Mouse (Mus musculus): ENCODE measurements around the gene Cdsn.

Cdsn gene

GRCm38 (mm10) chr17:35551881-35552414, at the start of gene Cdsn:
Gene Cdsn, plus strand, starts transcription at chr17:35552128.
- POLR2A ChIA-PET: interaction anchor here in 2 of 4 experiments (1.3 to 2.0 kb wide), 3 partner anchors 19 to 64 kb away, joined by 3 to 4 read pairs (median 3); partner anchors contain the start of gene Psors1c2 (in 1 of the 2)
- CTCF ChIA-PET: interaction anchor here in 2 of 4 experiments (0.5 to 4.6 kb wide), 7 partner anchors 9 to 1171 kb away, joined by 3 to 28 read pairs (median 3); no protein-coding TSS in a partner anchor

- CTCF ChIA-PET: interaction anchor here (0.6 to 6.3 kb wide), 19 partner anchors 11 to 271 kb away, joined by 3 to 52 read pairs (median 5); no protein-coding TSS in a partner anchor
- POLR2A ChIA-PET: interaction anchor here in 3 of 4 experiments (0.6 to 24.5 kb wide), 39 partner anchors 7 to 428 kb away, joined by 3 to 630 read pairs (median 4); partner anchors contain the start of genes Cchcr1 (in 3 of the 3), Tcf19 (in 3 of the 3), Ddx39b (in 1 of the 3) and H2-Q10 (in 1 of the 3)
Measured at GRCm38 (mm10) chr17:35502226-35502625, 49.7 kb upstream of the Cdsn start.

GRCm38 (mm10) chr17:35502762-35503161, 49.2 kb upstream of the Cdsn start:
- POLR2A ChIA-PET: interaction anchor here in 3 of 4 experiments (0.6 to 24.5 kb wide), 35 partner anchors 7 to 760 kb away, joined by 3 to 630 read pairs (median 5); partner anchors contain the start of genes Cchcr1 (in 3 of the 3), Tcf19 (in 3 of the 3), Ddx39b (in 1 of the 3) and H2-Q10 (in 1 of the 3)
- CTCF ChIA-PET: interaction anchor here in 3 of 4 experiments (0.6 to 6.3 kb wide), 15 partner anchors 10 to 271 kb away, joined by 3 to 52 read pairs (median 5); no protein-coding TSS in a partner anchor

- ChIA-PET POLR2A (interaction anchor here (0.5 to 24.5 kb wide), 34 partner anchors 5 to 1548 kb away, joined by 3 to 630 read pairs (median 5); partner anchors contain the start of genes Cchcr1 (in 2 of the 4), Ier3 (in 2 of the 4), Tcf19 (in 2 of the 4) and Pou5f1 (in 1 of the 4)), CTCF (interaction anchor here in 2 of 4 experiments (0.6 to 6.3 kb wide), 14 partner anchors 7 to 370 kb away, joined by 3 to 52 read pairs (median 4); partner anchors contain the start of genes Cchcr1 (in 1 of the 2) and Tcf19 (in 1 of the 2))
Measured at GRCm38 (mm10) chr17:35503849-35504248, 48.1 kb upstream of the Cdsn start.

- CTCF ChIA-PET: interaction anchor here in 3 of 4 experiments (0.6 to 6.3 kb wide), 18 partner anchors 8 to 483 kb away, joined by 3 to 52 read pairs (median 4); partner anchors contain the start of genes Cchcr1 (in 1 of the 3) and Tcf19 (in 1 of the 3)
- POLR2A ChIA-PET: interaction anchor here (0.5 to 24.5 kb wide), 39 partner anchors 4 to 1549 kb away, joined by 3 to 630 read pairs (median 5); partner anchors contain the start of genes Cchcr1 (in 2 of the 4), Ier3 (in 2 of the 4), Tcf19 (in 2 of the 4) and Pou5f1 (in 1 of the 4)
Measured at GRCm38 (mm10) chr17:35504628-35505481, 47.1 kb upstream of the Cdsn start.

GRCm38 (mm10) chr17:35505776-35506175, 46.2 kb upstream of the Cdsn start, which contains the start of gene Pou5f1:
Gene Pou5f1, plus strand, starts transcription at chr17:35506018.
- CTCF ChIA-PET: interaction anchor here in 3 of 4 experiments (0.6 to 4.4 kb wide), 11 partner anchors 11 to 484 kb away, joined by 3 to 25 read pairs (median 3); partner anchors contain the start of genes Cchcr1 (in 1 of the 3) and Tcf19 (in 1 of the 3)
- POLR2A ChIA-PET: interaction anchor here (0.5 to 24.5 kb wide), 19 partner anchors 4 to 555 kb away, joined by 3 to 630 read pairs (median 9); partner anchors contain the start of genes Cchcr1 (in 2 of the 4), Tcf19 (in 2 of the 4), Ier3 (in 1 of the 4) and Ly6g6e (in 1 of the 4)

- POLR2A ChIA-PET: interaction anchor here in 3 of 4 experiments (0.7 to 24.5 kb wide), 13 partner anchors 2 to 37 kb away, joined by 3 to 630 read pairs (median 4); partner anchors contain the start of genes Cchcr1 (in 2 of the 3), Tcf19 (in 2 of the 3) and Pou5f1 (in 1 of the 3)
- CTCF ChIA-PET: interaction anchor here in 2 of 4 experiments (0.5 to 3.7 kb wide), 8 partner anchors 9 to 87 kb away, joined by 3 to 46 read pairs (median 4); partner anchors contain the start of genes Psors1c2 (in 1 of the 2) and Tcf19 (in 1 of the 2)
Measured at GRCm38 (mm10) chr17:35506881-35507280, 45.0 kb upstream of the Cdsn start.

- POLR2A ChIA-PET: interaction anchor here in 3 of 4 experiments (0.6 to 20.8 kb wide), 12 partner anchors 9 to 1389 kb away, joined by 3 to 630 read pairs (median 8); partner anchors contain the start of gene Pou5f1 (in 1 of the 3)
- CTCF ChIA-PET: interaction anchor here in 3 of 4 experiments (0.5 to 7.9 kb wide), 13 partner anchors 10 to 341 kb away, joined by 3 to 46 read pairs (median 3); no protein-coding TSS in a partner anchor
Measured at GRCm38 (mm10) chr17:35507556-35508260, 44.2 kb upstream of the Cdsn start.

GRCm38 (mm10) chr17:35508279-35508678, 43.6 kb upstream of the Cdsn start:
- POLR2A ChIA-PET: interaction anchor here (0.6 to 20.8 kb wide), 12 partner anchors 8 to 1389 kb away, joined by 3 to 630 read pairs (median 6); partner anchors contain the start of gene Pou5f1 (in 1 of the 4)
- CTCF ChIA-PET: interaction anchor here (0.7 to 7.9 kb wide), 18 partner anchors 9 to 342 kb away, joined by 3 to 46 read pairs (median 4); no protein-coding TSS in a partner anchor

GRCm38 (mm10) chr17:35509284-35509683, 42.6 kb upstream of the Cdsn start:
- POLR2A ChIA-PET: interaction anchor here (0.6 to 20.8 kb wide), 20 partner anchors 9 to 324 kb away, joined by 3 to 630 read pairs (median 4); partner anchors contain the start of genes Pou5f1 (in 1 of the 4) and Psors1c2 (in 1 of the 4)
- CTCF ChIA-PET: interaction anchor here (0.5 to 7.9 kb wide), 35 partner anchors 9 to 406 kb away, joined by 3 to 46 read pairs (median 5); no protein-coding TSS in a partner anchor

GRCm38 (mm10) chr17:35512916-35513626, 38.9 kb upstream of the Cdsn start:
- POLR2A ChIA-PET: interaction anchor here (0.6 to 20.8 kb wide), 22 partner anchors 8 to 1508 kb away, joined by 3 to 630 read pairs (median 5); partner anchors contain the start of genes Pou5f1 (in 2 of the 4) and Psors1c2 (in 1 of the 4)
- CTCF ChIA-PET: interaction anchor here (0.6 to 7.9 kb wide), 32 partner anchors 9 to 548 kb away, joined by 3 to 52 read pairs (median 6); partner anchors contain the start of gene Cdsn (in 1 of the 4)

GRCm38 (mm10) chr17:35513886-35514285, 38.0 kb upstream of the Cdsn start:
- POLR2A ChIA-PET: interaction anchor here (0.6 to 20.8 kb wide), 33 partner anchors 9 to 348 kb away, joined by 3 to 630 read pairs (median 5); partner anchors contain the start of genes Pou5f1 (in 2 of the 4) and Psors1c2 (in 2 of the 4)
- CTCF ChIA-PET: interaction anchor here (0.6 to 7.9 kb wide), 38 partner anchors 10 to 408 kb away, joined by 3 to 52 read pairs (median 5); partner anchors contain the start of genes Cdsn (in 1 of the 4) and Psors1c2 (in 1 of the 4)

- ChIA-PET CTCF (interaction anchor here (0.5 to 7.9 kb wide), 32 partner anchors 10 to 408 kb away, joined by 3 to 52 read pairs (median 5); partner anchors contain the start of gene Psors1c2 (in 1 of the 4)), POLR2A (interaction anchor here (0.5 to 20.8 kb wide), 39 partner anchors 8 to 299 kb away, joined by 3 to 630 read pairs (median 5); partner anchors contain the start of genes Pou5f1 (in 2 of the 4) and Psors1c2 (in 2 of the 4))
Measured at GRCm38 (mm10) chr17:35514756-35515155, 37.2 kb upstream of the Cdsn start.

- CTCF ChIA-PET: interaction anchor here in 3 of 4 experiments (0.5 to 3.6 kb wide), 14 partner anchors 9 to 257 kb away, joined by 3 to 15 read pairs (median 4); partner anchors contain the start of gene Pou5f1 (in 1 of the 3)
- POLR2A ChIA-PET: interaction anchor here (0.6 to 20.8 kb wide), 34 partner anchors 7 to 320 kb away, joined by 3 to 630 read pairs (median 6); partner anchors contain the start of genes Psors1c2 (in 3 of the 4), Pou5f1 (in 2 of the 4) and Ier3 (in 1 of the 4)
Measured at GRCm38 (mm10) chr17:35515911-35516640, 35.9 kb upstream of the Cdsn start.
